In genomic region chr7:99390559-99390958, GRCm38 (mm10) we compare ENCODE assay signal across 17 mouse cellular contexts. TPM values are rescaled to one million over a fixed set of nuclear protein-coding genes. Genes with fewer than 3 reads are reported as not detected.
DNase-seq lines count a peak whose midpoint lies in the region; ATAC-seq lines count a peak whose summit lies in the region.
"Had no signal": no experiment of that assay in that cellular context is flagged by ENCODE, and none has a peak within 500 bp of the region (broad histone marks: within the 10 kb centered on the region; RNA-seq: fewer than 3 reads in every experiment).

No protein-coding gene starts in this region.

- no peaks in the 10 kb centered on the region for H3K9me3 ChIP-seq in heart, embryonic 14.5 days (ENCODE audit: control insufficient read depth, low read length)
- no peaks in the 10 kb centered on the region for H3K9me3 ChIP-seq in lung, embryonic 16.5 days (ENCODE audit: control insufficient read depth, low read length)
- no peaks in the 10 kb centered on the region for H3K9me3 ChIP-seq in embryonic facial prominence, embryonic 14.5 days (ENCODE audit: control insufficient read depth, low read length)
- H3K9me3 ChIP-seq: liver, embryonic 12.5 days had no signal

- no peak for ATAC-seq in heart, embryonic 14.5 days (ENCODE audit: insufficient number of reproducible peaks, insufficient read depth, low FRiP score, low read depth)
- ATAC-seq in lung, embryonic 16.5 days (ENCODE audit: low read depth) = 0 out of 2 replicates have a peak, but pooled peaks have one; percentile 31
- peak; percentile 16; the same call in 1 of the 2 replicates for ATAC-seq in embryonic facial prominence, embryonic 14.5 days (ENCODE audit: low read depth)
- ATAC-seq: inflammation-experienced regulatory T-cells, adult 6 months had no signal

- peak overlapping the region in 1 of 2 experiments; percentile 38; a peak in 1 of 4 replicates for H3K27ac ChIP-seq in heart, embryonic 14.5 days (replicated peaks in 1 of 2; ENCODE audit: control insufficient read depth in 1 of 2, insufficient read depth in 1 of 2, low read depth in 2 of 2, low read length in 2 of 2)
- H3K27ac ChIP-seq in lung, embryonic 16.5 days (ENCODE audit: low read length) = no peak overlapping the region
- no peak overlapping the region for H3K27ac ChIP-seq in embryonic facial prominence, embryonic 14.5 days (replicated peaks; ENCODE audit: low read depth, low read length)
- H3K27ac ChIP-seq: gastrocnemius, adult 2 months; liver, embryonic 12.5 days had no signal

- intact Hi-C loops in heart, postnatal 14 days (cut with DNase I) = no loop called here

- peaks cover 47% of the 10 kb centered on the region for H3K36me3 ChIP-seq in heart, embryonic 14.5 days (ENCODE audit: control insufficient read depth, insufficient read depth, low read length)
- no peaks in the 10 kb centered on the region for H3K36me3 ChIP-seq in lung, embryonic 16.5 days (ENCODE audit: control insufficient read depth, insufficient read depth, low read length)
- H3K36me3 ChIP-seq in embryonic facial prominence, embryonic 14.5 days (ENCODE audit: control insufficient read depth, insufficient read depth, low read length) = no peaks in the 10 kb centered on the region
- H3K36me3 ChIP-seq: liver, embryonic 12.5 days had no signal

- H3K4me3 ChIP-seq in heart, embryonic 14.5 days (ENCODE audit: control insufficient read depth in 1 of 2, insufficient read depth in 1 of 2, low read depth in 1 of 2, low read length in 2 of 2) = no peak overlapping the region
- H3K4me3 ChIP-seq in lung, embryonic 16.5 days (ENCODE audit: low read length) = no peak overlapping the region
- H3K4me3 ChIP-seq in embryonic facial prominence, embryonic 14.5 days (ENCODE audit: low read depth, low read length) = no peak overlapping the region
- H3K4me3 ChIP-seq: gastrocnemius, adult 2 months; liver, embryonic 12.5 days had no signal

- DNase-seq in heart, postnatal 14 days = no peak
- no peak for DNase-seq in lung, postnatal 14 days
- peak; percentile 65 for DNase-seq in embryo, embryonic 10 days (ENCODE audit: low spot score)
- no peak for DNase-seq in embryonic facial prominence, embryonic 14.5 days (ENCODE audit: low spot score)
- no peak for DNase-seq in spleen, postnatal 4 days (ENCODE audit: low spot score in 2 of 2)
- DNase-seq: adrenal gland, postnatal 25 days; gastrocnemius, adult 2 months; heart, adult 18-20 months; kidney, postnatal 10 days; lung, postnatal 36 days; thymus, adult 2 months had no signal

- peaks cover 36 to 41% of the 10 kb centered on the region in 2 experiments for H3K4me1 ChIP-seq in heart, embryonic 14.5 days (ENCODE audit: control insufficient read depth in 2 of 2, insufficient read depth in 2 of 2, low read length in 2 of 2)
- peaks cover 16% of the 10 kb centered on the region for H3K4me1 ChIP-seq in lung, embryonic 16.5 days (replicated peaks; ENCODE audit: control insufficient read depth, insufficient read depth, low read length)
- H3K4me1 ChIP-seq in embryonic facial prominence, embryonic 14.5 days (ENCODE audit: control insufficient read depth, insufficient read depth, low read length) = peaks cover 21% of the 10 kb centered on the region
- H3K4me1 ChIP-seq: liver, embryonic 12.5 days had no signal

- H3K4me2 ChIP-seq in heart, embryonic 14.5 days (ENCODE audit: low read length) = no peak overlapping the region
- H3K4me2 ChIP-seq in lung, embryonic 16.5 days (ENCODE audit: low read depth, low read length) = no peak overlapping the region
- no peak overlapping the region for H3K4me2 ChIP-seq in embryonic facial prominence, embryonic 14.5 days (ENCODE audit: low read depth, low read length)
- H3K4me2 ChIP-seq: liver, embryonic 12.5 days had no signal

- 43% methylated on average over 4 of the region's 4 CpGs for WGBS in heart, embryonic 14.5 days
- 47% methylated on average over 4 of the region's 4 CpGs for WGBS in lung, embryonic 16.5 days
- WGBS in embryonic facial prominence, embryonic 14.5 days = 18% methylated on average over 4 of the region's 4 CpGs

- H3K9ac ChIP-seq in heart, embryonic 14.5 days (ENCODE audit: low read length) = peak overlapping the region; percentile 34
- H3K9ac ChIP-seq in lung, embryonic 16.5 days (ENCODE audit: low read length) = no peak overlapping the region
- H3K9ac ChIP-seq in embryonic facial prominence, embryonic 14.5 days (ENCODE audit: low read depth, low read length) = no peak overlapping the region
- H3K9ac ChIP-seq: liver, embryonic 12.5 days had no signal

- H3K27me3 ChIP-seq in heart, embryonic 14.5 days (ENCODE audit: control insufficient read depth, insufficient read depth, low read length) = no peaks in the 10 kb centered on the region
- no peaks in the 10 kb centered on the region for H3K27me3 ChIP-seq in lung, embryonic 16.5 days (ENCODE audit: control insufficient read depth, insufficient read depth, low read depth, low read length)
- H3K27me3 ChIP-seq in embryonic facial prominence, embryonic 14.5 days (replicated peaks; ENCODE audit: control insufficient read depth, insufficient read depth, low read length) = no peaks in the 10 kb centered on the region

RNA-seq across cellular contexts. Expression of gene Gdpd5, which starts 9.3 kb away (rescaled TPM):
- polyA plus RNA-seq in heart, embryonic 14.5 days (2014; fragmentation: Nextera tagmentation; extraction: Ambion mirVana) = 24.9 and 25.5 TPM in 2 replicates
- 10 to 100 TPM; 32.8 to 33.0 TPM for total RNA-seq in heart, postnatal 14 days (2021)
- polyA plus RNA-seq in lung, embryonic 16.5 days (2015; fragmentation: Nextera tagmentation; extraction: Ambion mirVana) = 22.4 and 24.1 TPM in 2 replicates
- polyA plus RNA-seq in embryonic facial prominence, embryonic 14.5 days (2014; fragmentation: Nextera tagmentation; extraction: Ambion mirVana) = 15.0 and 17.5 TPM in 2 replicates

RNA-seq across cellular contexts. Expression of gene Serpinh1, which starts 37.5 kb away (rescaled TPM):
- 401 and 427 TPM in 2 replicates for polyA plus RNA-seq in heart, embryonic 14.5 days (2014; fragmentation: Nextera tagmentation; extraction: Ambion mirVana)
- total RNA-seq in heart, postnatal 14 days (2021) = 100 to 1,000 TPM; 387 to 469 TPM
- 1,678 and 1,766 TPM in 2 replicates for polyA plus RNA-seq in lung, embryonic 16.5 days (2015; fragmentation: Nextera tagmentation; extraction: Ambion mirVana)
- polyA plus RNA-seq in embryonic facial prominence, embryonic 14.5 days (2014; fragmentation: Nextera tagmentation; extraction: Ambion mirVana) = 918 and 945 TPM in 2 replicates
- total RNA-seq: MEL; monocyte, adult 5-6 weeks had no signal
- polyA plus RNA-seq: inflammation-experienced regulatory T-cells, adult 6 months had no signal
